ENCODE assay signal across 24 mouse cellular contexts in genomic region chr5:8116561-8117168, GRCm38 (mm10).
DNase-seq lines count a peak whose midpoint lies in the region; ATAC-seq and TF ChIP-seq lines count a peak whose summit lies in the region.
"Had no signal": no experiment of that assay in that cellular context is flagged by ENCODE, and none has a peak within 500 bp of the region (broad histone marks: within the 10 kb centered on the region; RNA-seq: fewer than 3 reads in every experiment).

No protein-coding gene starts in this region.

- H3K4me3 ChIP-seq in hindbrain, embryonic 16.5 days (ENCODE audit: low read length) = no peak overlapping the region
- H3K4me3 ChIP-seq in hindbrain, embryonic 13.5 days = no peak overlapping the region
- H3K4me3 ChIP-seq: embryonic facial prominence, embryonic 10.5 days; liver, embryonic 13.5 days; midbrain, embryonic 13.5 days had no signal

- H3K9ac ChIP-seq in hindbrain, embryonic 16.5 days (ENCODE audit: low read depth, low read length) = no peak overlapping the region
- no peak overlapping the region for H3K9ac ChIP-seq in hindbrain, embryonic 13.5 days
- H3K9ac ChIP-seq: liver, embryonic 13.5 days; midbrain, embryonic 13.5 days had no signal

- CTCF ChIA-PET in Patski (lab: Charles Lee) = no interaction called here

- POLR2A ChIA-PET in Patski (lab: Charles Lee) = no interaction called here

- WGBS in hindbrain, embryonic 16.5 days = 74% methylated on average over 5 of the region's 5 CpGs
- 82% methylated on average over 5 of the region's 5 CpGs for WGBS in hindbrain, embryonic 13.5 days

- DNase-seq in frontal cortex, postnatal 25 days (ENCODE audit: low spot score in 2 of 2) = no peak
- no peak for DNase-seq in Patski (ENCODE audit: low read depth, low spot score)
- DNase-seq in layer of hippocampus, adult 9-10 months (ENCODE audit: low spot score) = no peak
- no peak for DNase-seq in yolk sac, embryonic 10.5 days (ENCODE audit: low spot score)
- DNase-seq: adrenal gland, postnatal 14 days; B cell, adult 2 months; cerebellum, adult 11 months; cerebellum, postnatal 10 days; gastrocnemius, postnatal 36 days; kidney, adult 9 months; kidney, postnatal 14 days; liver, embryonic 13.5 days; lung, adult 2 months; lung, postnatal 14 days; thymus, adult 2 months had no signal

- H3K27me3 ChIP-seq in hindbrain, embryonic 16.5 days (replicated peaks; ENCODE audit: control insufficient read depth, insufficient read depth, low read length) = no peaks in the 10 kb centered on the region
- H3K27me3 ChIP-seq in hindbrain, embryonic 13.5 days = no peaks in the 10 kb centered on the region
- H3K27me3 ChIP-seq in Patski = no peaks in the 10 kb centered on the region
- H3K27me3 ChIP-seq: CH12.LX; liver, embryonic 13.5 days; midbrain, embryonic 13.5 days had no signal

- H3K9me3 ChIP-seq in hindbrain, embryonic 16.5 days (ENCODE audit: control insufficient read depth, low read length) = no peaks in the 10 kb centered on the region
- H3K9me3 ChIP-seq in hindbrain, embryonic 13.5 days = no peaks in the 10 kb centered on the region
- H3K9me3 ChIP-seq: embryonic facial prominence, embryonic 10.5 days; G1E; liver, embryonic 13.5 days; midbrain, embryonic 13.5 days had no signal

- in situ Hi-C loops in Patski (cut with MboI; ENCODE audit: low pct_unique_long_range_greater_than_20kb) = no loop called here

- no peaks in the 10 kb centered on the region for H3K4me1 ChIP-seq in hindbrain, embryonic 16.5 days (ENCODE audit: control insufficient read depth, insufficient read depth, low read depth, low read length)
- H3K4me1 ChIP-seq in hindbrain, embryonic 13.5 days (replicated peaks) = no peaks in the 10 kb centered on the region
- H3K4me1 ChIP-seq: embryonic facial prominence, embryonic 10.5 days; liver, embryonic 13.5 days; midbrain, embryonic 13.5 days had no signal

- no peak overlapping the region for H3K4me2 ChIP-seq in hindbrain, embryonic 16.5 days (ENCODE audit: low read length)
- H3K4me2 ChIP-seq in hindbrain, embryonic 13.5 days = no peak overlapping the region
- H3K4me2 ChIP-seq: liver, embryonic 13.5 days; midbrain, embryonic 13.5 days had no signal

- no peak for TF ChIP-seq CTCF in Patski (IDR thresholded peaks at IDR 0.05)

- peak; percentile 80 for ATAC-seq in frontal cortex, adult (ENCODE audit: low TSS enrichment)
- ATAC-seq in hindbrain, embryonic 16.5 days = 0 out of 2 replicates have a peak, but pooled peaks have one; percentile 40
- ATAC-seq in hindbrain, embryonic 13.5 days (ENCODE audit: low FRiP score) = no peak
- ATAC-seq in Patski = peak; percentile 61
- ATAC-seq: hindbrain, postnatal 0 days; intestine, embryonic 16.5 days; midbrain, embryonic 13.5 days had no signal

- no peaks in the 10 kb centered on the region for H3K36me3 ChIP-seq in hindbrain, embryonic 16.5 days (ENCODE audit: control insufficient read depth, insufficient read depth, low read length)
- H3K36me3 ChIP-seq in hindbrain, embryonic 13.5 days = peaks cover 15% of the 10 kb centered on the region
- H3K36me3 ChIP-seq: embryonic facial prominence, embryonic 10.5 days; G1E; liver, embryonic 13.5 days had no signal

- H3K27ac ChIP-seq in hindbrain, embryonic 16.5 days (ENCODE audit: low read depth, low read length) = no peak overlapping the region
- no peak overlapping the region for H3K27ac ChIP-seq in hindbrain, embryonic 13.5 days
- H3K27ac ChIP-seq: embryonic facial prominence, embryonic 10.5 days; hindbrain, postnatal 0 days; liver, embryonic 13.5 days; midbrain, embryonic 13.5 days had no signal
